Mouse (Mus musculus): Measurements from ENCODE around the gene Ggt7.

DNA sequence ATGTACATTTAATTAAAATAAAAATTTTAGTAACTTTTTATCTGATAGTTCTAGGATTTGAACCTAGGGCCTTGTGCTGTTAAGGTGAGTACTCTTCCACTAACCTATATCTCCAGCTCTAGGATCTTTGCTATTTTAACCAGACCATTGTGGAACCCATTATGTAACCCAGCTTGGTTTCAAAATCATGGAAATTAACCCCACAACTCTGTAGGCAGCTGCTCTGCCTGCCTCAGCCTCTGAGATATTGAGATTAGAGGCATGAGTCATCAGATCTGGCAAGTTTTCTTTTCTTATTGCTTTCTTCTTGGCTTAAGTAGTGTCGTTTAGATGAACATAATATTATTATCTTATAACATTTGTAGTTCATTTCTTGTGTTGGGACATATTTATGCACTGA, 6.3 kb upstream of the Ggt7 start:
- TF ChIP-seq POLR2A (IDR thresholded peaks at IDR 0.05; ENCODE audit: borderline replicate concordance, extremely low read depth, insufficient read depth, insufficient read length, poor library complexity, severe bottlenecking) (no peak), CTCF (IDR thresholded peaks at IDR 0.05; ENCODE audit: borderline replicate concordance, extremely low read depth, insufficient read depth, insufficient read length) (no peak)
